Mouse (Mus musculus) thymus, postnatal 0 days (tissue): ENCODE measurements around the gene Calcb. TPM values are rescaled to one million over a fixed set of nuclear protein-coding genes. Genes with fewer than 3 reads are reported as not detected.

Experiments
- DNase-seq: peaks from one replicate; pipeline ENCODE4 v3.0.0-alpha.2; 2015; ENCODE audit warnings: low spot score
- polyA plus RNA-seq: library from polyadenylated mRNA; unstranded; fragments of >200 nt; fragmentation: Nextera tagmentation; extraction: Ambion mirVana; gene quantifications from 2 replicates; pipeline ENCODE4 v1.2.1, GENCODE M21; 2015

Calcb gene
- polyA plus RNA-seq, 1 experiment from 2014 or later = 19.5 TPM

- no peak for DNase-seq
Observed at GRCm38 (mm10) chr7:114748239-114748638, 29.8 kb downstream of the Calcb start.

DNA sequence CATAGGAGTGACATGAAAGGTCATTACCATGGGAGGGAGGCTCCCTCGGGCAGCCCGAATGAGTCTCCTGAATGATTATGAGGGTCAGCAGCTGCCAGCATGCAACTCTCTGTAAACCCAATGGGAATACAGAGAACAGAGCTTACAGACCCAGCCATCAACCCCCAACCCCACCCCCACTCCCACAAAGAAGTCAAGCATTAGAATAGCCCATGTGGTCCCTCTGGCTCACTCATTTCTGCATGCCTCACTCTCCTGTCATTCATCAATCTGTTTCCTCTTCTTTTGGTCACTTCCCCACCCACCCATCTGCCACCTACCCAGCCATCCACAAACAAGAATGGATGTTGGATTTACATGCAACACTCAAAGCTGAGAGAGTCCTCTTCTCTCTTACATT, 35.0 kb downstream of the Calcb start:
- no peak for DNase-seq

GRCm38 (mm10) chr7:114754196-114754595, 35.8 kb downstream of the Calcb start:
- no peak for DNase-seq

- DNase-seq = no peak
Observed at GRCm38 (mm10) chr7:114754626-114755025, 36.2 kb downstream of the Calcb start.

DNA sequence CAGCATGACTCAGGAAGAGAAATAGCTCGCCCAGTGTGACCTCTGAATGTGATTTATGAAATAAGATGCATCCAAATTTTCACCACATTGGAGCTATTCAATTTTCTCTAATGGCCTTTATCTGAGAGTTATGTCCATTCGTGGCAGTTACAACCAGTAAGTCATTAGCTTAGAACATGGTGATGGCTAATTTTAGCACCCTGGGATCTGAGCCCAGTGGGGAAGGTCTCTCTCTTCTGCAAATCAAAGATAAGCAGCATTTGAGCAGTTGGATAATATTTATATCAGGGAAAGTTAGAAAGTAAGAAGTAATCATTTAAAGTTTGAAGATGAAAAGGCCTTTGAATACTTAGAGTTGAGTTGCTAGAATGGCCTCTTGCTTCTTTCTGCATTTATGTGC, 44.2 kb downstream of the Calcb start:
- DNase-seq = no peak

DNA sequence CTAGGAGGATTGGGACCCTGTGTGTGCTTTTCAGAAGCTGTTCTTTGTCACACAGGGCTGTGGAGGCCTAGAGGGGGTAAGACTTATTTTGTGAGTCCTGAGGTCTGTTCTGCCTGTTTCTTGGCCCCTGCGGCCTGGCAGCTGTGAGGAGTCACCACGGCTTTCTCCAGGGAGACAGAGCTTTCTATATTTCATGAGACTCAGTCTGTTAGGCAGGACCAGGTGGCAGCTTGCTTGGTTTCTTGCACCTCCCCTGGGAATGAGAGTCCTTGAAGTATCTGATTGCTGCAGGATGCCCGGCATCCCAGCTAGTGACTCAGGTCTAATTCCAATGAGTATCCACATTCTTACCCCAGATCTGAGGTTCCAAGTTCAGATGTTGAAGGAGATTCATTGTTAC, 46.8 kb downstream of the Calcb start:
- no peak for DNase-seq

DNA sequence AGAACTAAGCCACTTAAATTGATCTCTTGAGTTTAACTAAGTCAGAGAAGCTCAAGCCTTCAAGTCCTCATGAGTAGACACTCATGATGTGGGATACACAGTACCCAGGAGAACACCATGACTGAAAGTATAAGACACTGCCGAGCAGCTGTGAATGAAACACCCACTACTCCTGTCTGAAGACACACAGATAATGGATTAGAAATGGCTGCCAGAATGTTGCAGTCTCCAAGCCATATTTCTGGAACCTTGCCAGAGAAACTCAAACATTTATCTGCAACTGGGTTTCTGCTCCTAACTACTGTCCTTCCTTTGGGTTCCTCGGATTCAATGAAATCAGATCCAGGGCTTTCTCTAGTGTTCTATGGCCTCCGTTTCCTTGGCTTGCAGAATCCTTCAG, 48.1 kb downstream of the Calcb start:
- no peak for DNase-seq

- DNase-seq = no peak
Observed at GRCm38 (mm10) chr7:114768516-114768915, 50.1 kb downstream of the Calcb start.

- DNase-seq = no peak
Observed at GRCm38 (mm10) chr7:114769041-114769440, 50.6 kb downstream of the Calcb start.

DNA sequence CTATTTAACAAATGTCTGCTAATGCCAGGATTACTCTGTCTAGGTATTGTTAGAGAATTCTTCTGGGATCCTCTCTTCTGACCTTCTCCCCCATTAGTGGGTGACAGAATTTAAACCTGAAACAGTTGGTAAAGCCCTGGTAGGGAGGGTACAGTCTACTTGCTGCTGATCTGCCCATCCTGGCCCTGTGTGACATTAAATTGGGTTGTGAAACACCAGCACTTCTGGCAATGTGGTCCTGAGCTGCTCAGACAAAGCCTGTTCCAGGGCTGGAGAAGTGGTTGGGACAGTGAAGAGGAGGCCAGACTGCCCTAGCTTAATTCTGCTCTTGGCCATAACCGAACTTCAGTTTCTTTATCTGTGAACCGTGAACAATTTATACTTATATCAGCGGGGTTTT, 52.1 kb downstream of the Calcb start:
- DNase-seq = no peak

- no peak for DNase-seq
Observed at GRCm38 (mm10) chr7:114771801-114772200, 53.4 kb downstream of the Calcb start.

Other genes with a start within 250 kb of the Calcb start
- gene Cyp2r1, start 155.7 kb upstream of the Calcb start, polyA plus RNA-seq = 2.9 and 3.0 TPM in 2 replicates
- gene Calca, start 82.3 kb upstream of the Calcb start, polyA plus RNA-seq = 12.0 and 13.4 TPM in 2 replicates
- 0.22 and 0.28 TPM in 2 replicates for gene Insc, start 25.1 kb downstream of the Calcb start, polyA plus RNA-seq